Mouse (Mus musculus) thymus, adult 2 months (tissue): ENCODE results near the gene Tulp2.

Experiments
- CTCF ChIP-seq: fragments of 200-500 bp; IDR thresholded peaks from 2 replicates; pipeline ENCODE4 v1.5.1; 2012; ENCODE audit warnings: mild to moderate bottlenecking, control low read depth, low read length, moderate library complexity, borderline replicate concordance; ENCODE audit not compliant: control insufficient read depth, poor library complexity, insufficient read depth; ENCODE audit errors: extremely low read depth
- POLR2A ChIP-seq: fragments of 200-500 bp; IDR thresholded peaks from 2 replicates; pipeline ENCODE4 v1.6.1; 2012; ENCODE audit warnings: mild to moderate bottlenecking, low read length, control low read depth, moderate library complexity; ENCODE audit not compliant: control insufficient read depth, poor library complexity, insufficient read depth; ENCODE audit errors: extremely low read depth

GRCm38 (mm10) chr7:45462325-45462724, 19.4 kb upstream of the Tulp2 start:
- TF ChIP-seq CTCF (no peak), POLR2A (no peak)
